Mouse (Mus musculus) kidney, adult 2 months (tissue): Measurements from ENCODE around the gene Ddit4. TPM values are rescaled to one million over a fixed set of nuclear protein-coding genes. Genes with fewer than 3 reads are reported as not detected.

Experiments
- DNase-seq: peaks from one replicate; pipeline ENCODE4 v3.0.0; 2021
- H3K27ac ChIP-seq: fragments of 200-500 bp; 2 replicates; pipeline ENCODE4 v1.5.1; 2012; ENCODE audit warnings: low read depth, low read length, control low read depth, inconsistent platforms; ENCODE audit not compliant: insufficient read depth
- H3K27me3 ChIP-seq: fragments of 200-500 bp; replicated peaks from 2 replicates; pipeline ENCODE4 v1.6.1; 2012; ENCODE audit warnings: mild to moderate bottlenecking, moderate library complexity, low read length, inconsistent platforms; ENCODE audit not compliant: control insufficient read depth, insufficient read depth
- H3K36me3 ChIP-seq: fragments of 200-500 bp; 2 replicates; pipeline ENCODE4 v1.6.1; 2012; ENCODE audit warnings: mild to moderate bottlenecking, moderate library complexity, low read length, inconsistent platforms; ENCODE audit not compliant: control insufficient read depth, insufficient read depth
- H3K4me1 ChIP-seq: fragments of 200-500 bp; 2 replicates; pipeline ENCODE4 v1.6.1; 2011; ENCODE audit warnings: low read length; ENCODE audit not compliant: control insufficient read depth, insufficient read depth
- H3K4me3 ChIP-seq: fragments of 200-500 bp; 2 replicates; pipeline ENCODE4 v1.5.1; 2011; ENCODE audit warnings: mild to moderate bottlenecking, low read depth, low read length, control low read depth; ENCODE audit not compliant: insufficient read depth
- CTCF ChIP-seq: fragments of 200-500 bp; conservative IDR thresholded peaks from 2 replicates; pipeline ENCODE4 v1.5.1; 2011; ENCODE audit warnings: low read depth, mild to moderate bottlenecking, control low read depth, low read length, moderate library complexity, mixed read lengths; ENCODE audit not compliant: insufficient read depth, insufficient read length
- POLR2A ChIP-seq: fragments of 200-500 bp; IDR thresholded peaks from one replicate; pipeline ENCODE4 v1.6.1; 2011; ENCODE audit warnings: low read depth, low read length, control low read depth
- WGBS: fragments of 180-500 bp; shearing (Covaris S2); methylation state at CpG from one replicate; pipeline ENCODE4 v1.1.7; 2018; 5-methylcytosine and 5-hydroxymethylcytosine counted together
- polyA plus RNA-seq: library from polyadenylated mRNA; depleted of rRNA; stranded (reverse); fragments of >200 nt; gene quantifications from 2 replicates; pipeline ENCODE4 v1.2.3, GENCODE M21; 2012

Ddit4 gene
- polyA plus RNA-seq, 1 experiment, result 21.6 TPM

- H3K27me3 ChIP-seq, result no peaks in the 10 kb centered on the region
- H3K4me3 ChIP-seq, result no peak overlapping the region
- H3K36me3 ChIP-seq, result no peaks in the 10 kb centered on the region
- DNase-seq, result peak; percentile 95
- TF ChIP-seq CTCF (no peak), POLR2A (no peak)
- peaks cover 47% of the 10 kb centered on the region for H3K4me1 ChIP-seq
- H3K27ac ChIP-seq, result 0 out of 2 replicates have a peak overlapping the region, but pooled peaks have one; percentile 77
- 52% methylated on average over 2 of the region's 2 CpGs for WGBS
These were observed 20.9 kb upstream of the Ddit4 start for GRCm38 (mm10) chr10:59972534-59972933.

DNA sequence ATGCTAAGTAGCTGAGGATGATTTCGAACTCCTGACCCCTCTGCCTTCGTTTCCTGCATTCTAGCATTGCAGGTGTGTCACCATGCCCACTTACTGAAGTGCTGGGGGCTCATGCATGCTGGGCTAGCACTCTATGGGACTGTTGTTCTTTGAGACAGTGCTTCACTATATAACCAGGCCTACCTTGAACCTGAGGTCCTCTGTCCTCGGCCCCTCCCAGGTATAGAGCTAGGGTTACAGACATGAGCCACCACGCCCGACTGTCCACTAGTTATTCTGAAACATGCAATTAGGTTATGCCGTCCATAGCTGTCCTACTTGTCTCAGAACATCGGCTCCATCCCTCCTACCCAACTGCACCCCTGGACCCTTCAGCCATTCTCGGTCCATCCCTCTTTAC, 20.2 kb upstream of the Ddit4 start:
- Histone ChIP-seq H3K4me1 (peaks cover 45% of the 10 kb centered on the region), H3K27ac (no peak overlapping the region)
- 92% methylated on average over 8 of the region's 8 CpGs for WGBS

DNA sequence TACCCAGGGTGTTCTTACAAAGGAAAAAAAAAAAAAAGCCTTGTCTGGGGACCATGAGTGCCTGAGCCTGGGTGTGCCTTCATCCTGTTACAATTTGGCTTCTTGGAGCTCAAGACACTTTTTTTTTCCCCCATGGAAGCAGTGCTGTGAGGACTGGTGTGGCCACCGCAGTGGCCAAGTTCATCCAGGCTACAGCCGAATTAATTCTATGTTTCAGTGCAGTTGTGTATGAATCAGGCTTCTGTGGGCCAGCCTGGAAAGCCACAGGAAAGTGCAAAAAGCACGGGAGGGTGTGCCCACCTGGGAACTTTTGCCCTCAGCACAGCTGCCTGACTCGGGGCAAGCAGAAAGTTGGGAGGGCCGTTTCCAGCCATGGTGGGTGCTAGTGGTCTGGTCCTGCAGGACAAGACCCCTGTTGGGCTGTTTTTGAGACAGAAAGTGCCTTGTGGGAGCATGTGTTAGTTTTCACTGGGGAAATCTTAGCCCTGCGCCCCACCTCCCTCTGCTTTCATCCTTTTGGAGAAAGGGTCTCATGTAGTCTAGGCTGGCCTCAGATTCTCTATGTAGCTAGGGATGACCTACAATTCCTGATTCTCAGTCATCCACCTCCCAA, 18.9 kb upstream of the Ddit4 start:
- Histone ChIP-seq H3K36me3 (no peaks in the 10 kb centered on the region), H3K4me1 (peaks cover 45% of the 10 kb centered on the region), H3K27me3 (no peaks in the 10 kb centered on the region), H3K27ac (peak overlapping the region; percentile 86), H3K4me3 (peak overlapping the region; percentile 57)
- DNase-seq, result peak; percentile 45
- TF ChIP-seq CTCF (no peak), POLR2A (no peak)
- 46% methylated on average over 6 of the region's 6 CpGs for WGBS

More for the DNA sequence above, 20.2 kb upstream of the Ddit4 start:
- no peak for DNase-seq
- Histone ChIP-seq H3K27me3 (no peaks in the 10 kb centered on the region), H3K4me3 (no peak overlapping the region), H3K36me3 (no peaks in the 10 kb centered on the region)
- TF ChIP-seq CTCF, result no peak
- no peak for TF ChIP-seq POLR2A

- 3% methylated on average over 25 of the region's 25 CpGs for WGBS
- H3K36me3 ChIP-seq, result no peaks in the 10 kb centered on the region
- TF ChIP-seq CTCF, result no peak
- peak; percentile 49 for TF ChIP-seq POLR2A
- H3K4me3 ChIP-seq, result peak overlapping the region; percentile 57
- H3K27me3 ChIP-seq, result no peaks in the 10 kb centered on the region
- H3K27ac ChIP-seq, result peak overlapping the region; percentile 86
- peak; percentile 89 for DNase-seq
- peaks cover 40% of the 10 kb centered on the region for H3K4me1 ChIP-seq
These were observed 18.3 kb upstream of the Ddit4 start for GRCm38 (mm10) chr10:59969821-59970449.

GRCm38 (mm10) chr10:59967309-59967942, 15.8 kb upstream of the Ddit4 start:
- H3K36me3 ChIP-seq, result no peaks in the 10 kb centered on the region
- peak; percentile 92 for DNase-seq
- WGBS, result 52% methylated on average over 6 of the region's 6 CpGs
- H3K4me1 ChIP-seq, result peaks cover 16% of the 10 kb centered on the region; the same call in 1 of the 2 replicates
- TF ChIP-seq POLR2A (no peak), CTCF (no peak)
- H3K27me3 ChIP-seq, result no peaks in the 10 kb centered on the region
- no peak overlapping the region for H3K27ac ChIP-seq
- H3K4me3 ChIP-seq, result no peak overlapping the region

GRCm38 (mm10) chr10:59966743-59967142, 15.1 kb upstream of the Ddit4 start:
- Histone ChIP-seq H3K27me3 (no peaks in the 10 kb centered on the region), H3K4me3 (no peak overlapping the region), H3K36me3 (no peaks in the 10 kb centered on the region), H3K27ac (no peak overlapping the region), H3K4me1 (peaks cover 12% of the 10 kb centered on the region; the same call in 1 of the 2 replicates)
- WGBS, result 98% methylated on average over 6 of the region's 6 CpGs
- 0 out of 2 replicates have a peak, but pooled peaks have one; percentile 23 for TF ChIP-seq CTCF
- no peak for TF ChIP-seq POLR2A
- no peak for DNase-seq

- TF ChIP-seq CTCF (no peak), POLR2A (no peak)
These were observed 14.2 kb upstream of the Ddit4 start for GRCm38 (mm10) chr10:59965788-59966187.

More at GRCm38 (mm10) chr10:59965788-59966187, 14.2 kb upstream of the Ddit4 start:
- Histone ChIP-seq H3K27me3 (no peaks in the 10 kb centered on the region), H3K4me1 (peaks cover 7% of the 10 kb centered on the region; the same call in 1 of the 2 replicates), H3K36me3 (no peaks in the 10 kb centered on the region), H3K4me3 (no peak overlapping the region), H3K27ac (no peak overlapping the region)
- no peak for DNase-seq
- 92% methylated on average over 8 of the region's 8 CpGs for WGBS
